Mouse (Mus musculus) MEL (cell line): ENCODE measurements around the gene Hist2h3c1.

Experiments used
- CHD2 ChIP-seq: IDR thresholded peaks from 2 replicates; pipeline ENCODE4 v1.6.1; 2011; ENCODE audit warnings: low read length, improper control_type of control experiment
- CTCF ChIP-seq, 3 experiments: IDR thresholded peaks in 2 of 3; conservative IDR thresholded peaks in 1 of 3; 2 replicates each; pipeline ENCODE4 v1.5.1; 2011 to 2012; ENCODE audit warnings: low read length in 3 of 3, low read depth in 2 of 3, mild to moderate bottlenecking in 2 of 3, improper control_type of control experiment in 1 of 3, inconsistent platforms in 1 of 3, mixed read lengths in 1 of 3, moderate library complexity in 1 of 3; ENCODE audit not compliant: control insufficient read depth in 1 of 3, insufficient read depth in 1 of 3, poor library complexity in 1 of 3, severe bottlenecking in 1 of 3
- EP300 ChIP-seq, 2 experiments: IDR thresholded peaks; 2 replicates each; pipeline ENCODE4 v1.6.1; 2011; ENCODE audit warnings: improper control_type of control experiment in 2 of 2, low read length in 2 of 2, low read depth in 1 of 2, mild to moderate bottlenecking in 1 of 2
- MAX ChIP-seq: IDR thresholded peaks from 2 replicates; pipeline ENCODE4 v1.6.1; 2011; ENCODE audit warnings: low read length, improper control_type of control experiment
- MYC ChIP-seq: IDR thresholded peaks from 2 replicates; pipeline ENCODE4 v1.6.1; 2011; ENCODE audit warnings: low read depth, mild to moderate bottlenecking, low read length, improper control_type of control experiment, moderate library complexity
- POLR2A ChIP-seq, 2 experiments: IDR thresholded peaks; 2 replicates each; pipeline ENCODE4 v1.6.1; 2011 to 2012; ENCODE audit warnings: low read length in 2 of 2, mild to moderate bottlenecking in 2 of 2, control low read depth in 1 of 2, improper control_type of control experiment in 1 of 2, low read depth in 1 of 2, moderate library complexity in 1 of 2; ENCODE audit not compliant: control insufficient read depth in 1 of 2, insufficient read depth in 1 of 2, poor library complexity in 1 of 2
- RAD21 ChIP-seq: IDR thresholded peaks from 2 replicates; pipeline ENCODE4 v1.6.1; 2011; ENCODE audit warnings: mild to moderate bottlenecking, low read depth, low read length, improper control_type of control experiment
- SMC3 ChIP-seq: IDR thresholded peaks from 2 replicates; pipeline ENCODE4 v1.6.1; 2011; ENCODE audit warnings: low read depth, low read length, improper control_type of control experiment
- TBP ChIP-seq: IDR thresholded peaks from 2 replicates; pipeline ENCODE4 v1.8.0; 2011; ENCODE audit warnings: low read depth, low read length, improper control_type of control experiment
- ZC3H11A ChIP-seq: IDR thresholded peaks from 2 replicates; pipeline ENCODE4 v1.6.1; 2012; ENCODE audit warnings: low read depth, mild to moderate bottlenecking, inconsistent platforms, low read length, improper control_type of control experiment
- ZMIZ1 ChIP-seq: IDR thresholded peaks from 2 replicates; pipeline ENCODE4 v1.6.1; 2012; ENCODE audit warnings: low read depth, mild to moderate bottlenecking, inconsistent platforms, low read length, improper control_type of control experiment, moderate library complexity

DNA sequence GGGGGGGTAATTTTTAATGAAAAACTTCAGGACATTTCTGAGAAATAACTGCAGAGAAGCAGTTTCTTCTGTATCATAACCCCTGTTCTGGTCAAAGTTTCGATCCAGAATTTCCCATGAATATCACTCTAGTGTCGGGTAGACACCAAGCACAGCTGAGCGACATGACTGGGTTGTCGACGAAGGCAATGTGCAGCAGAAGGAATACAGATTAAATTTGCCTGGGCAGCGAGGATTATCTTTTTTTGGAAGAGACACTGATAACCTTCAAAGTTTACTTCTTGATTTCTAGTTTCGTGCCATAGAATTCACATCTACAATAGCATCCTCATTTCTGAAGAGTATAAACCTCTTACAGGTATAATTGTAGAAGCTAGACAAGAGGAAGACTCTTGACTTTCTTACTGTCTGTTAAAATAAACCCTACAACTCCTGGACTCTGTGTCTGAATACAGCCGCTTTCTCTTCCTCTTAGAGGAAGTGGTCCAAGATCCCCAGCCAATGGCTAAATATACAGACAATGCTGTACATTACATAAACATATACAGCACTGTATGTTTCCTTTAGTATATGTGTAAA is 19.7 kb downstream of the Hist2h3c1 start:
- TF ChIP-seq MAX (no peak), CTCF (IDR thresholded peaks at IDR 0.05 in 2 of 3, conservative IDR thresholded peaks at IDR 0.05 in 1 of 3; ENCODE audit: control insufficient read depth in 1 of 3, insufficient read depth in 1 of 3, low read depth in 2 of 3, low read length in 3 of 3, poor library complexity in 1 of 3, severe bottlenecking in 1 of 3) (no peak), EP300 (IDR thresholded peaks at IDR 0.05; ENCODE audit: low read depth in 1 of 2, low read length in 2 of 2) (no peak), POLR2A (IDR thresholded peaks at IDR 0.05; ENCODE audit: control insufficient read depth in 1 of 2, insufficient read depth in 1 of 2, low read depth in 1 of 2, low read length in 2 of 2, poor library complexity in 1 of 2) (no peak), TBP (no peak), MYC (no peak), ZC3H11A (no peak), SMC3 (no peak), ZMIZ1 (no peak), CHD2 (no peak), RAD21 (no peak)
